Mouse (Mus musculus) ZHBTc4 (cell line): ENCODE data around the gene Flot1.

Experiments
- DNase-seq: peaks from one replicate; pipeline ENCODE4 v3.0.0-alpha.2; 2011; ENCODE audit warnings: low read depth, low spot score

Flot1 gene

GRCm38 (mm10) chr17:35866281-35866831 is 43.3 kb downstream of the Flot1 start:
- DNase-seq: peak; percentile 70

GRCm38 (mm10) chr17:35866911-35867890 is 44.2 kb downstream of the Flot1 start:
- DNase-seq: peak; percentile 42

DNA sequence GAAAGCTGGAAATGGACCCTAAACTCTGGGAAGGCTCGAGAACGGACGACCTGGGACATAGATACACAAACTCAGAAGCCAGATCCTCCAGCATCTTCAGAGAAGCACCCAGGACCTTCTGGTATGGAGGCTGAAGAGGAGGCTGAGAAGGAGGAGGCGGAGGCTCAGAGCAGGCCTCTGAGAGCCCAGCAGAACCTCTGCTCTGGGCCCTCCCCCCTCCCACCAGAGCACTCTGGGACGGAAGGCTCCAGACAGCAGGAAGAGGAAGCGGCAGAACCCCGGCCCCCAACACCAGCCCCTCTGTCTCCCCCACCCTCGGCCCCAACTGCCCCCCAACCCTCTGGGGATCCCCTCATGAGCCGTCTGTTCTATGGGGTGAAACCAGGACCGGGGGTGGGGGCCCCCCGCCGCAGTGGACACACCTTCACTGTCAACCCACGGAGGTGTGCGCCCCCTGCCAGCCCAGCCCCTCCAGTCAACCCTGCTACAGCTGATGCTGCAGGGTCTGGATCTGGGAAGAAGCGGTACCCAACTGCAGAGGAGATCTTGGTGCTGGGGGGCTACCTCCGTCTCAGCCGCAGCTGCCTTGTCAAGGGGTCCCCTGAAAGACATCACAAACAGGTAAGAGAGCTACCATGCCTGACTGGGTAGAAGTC is 45.3 kb downstream of the Flot1 start:
- no peak for DNase-seq

DNA sequence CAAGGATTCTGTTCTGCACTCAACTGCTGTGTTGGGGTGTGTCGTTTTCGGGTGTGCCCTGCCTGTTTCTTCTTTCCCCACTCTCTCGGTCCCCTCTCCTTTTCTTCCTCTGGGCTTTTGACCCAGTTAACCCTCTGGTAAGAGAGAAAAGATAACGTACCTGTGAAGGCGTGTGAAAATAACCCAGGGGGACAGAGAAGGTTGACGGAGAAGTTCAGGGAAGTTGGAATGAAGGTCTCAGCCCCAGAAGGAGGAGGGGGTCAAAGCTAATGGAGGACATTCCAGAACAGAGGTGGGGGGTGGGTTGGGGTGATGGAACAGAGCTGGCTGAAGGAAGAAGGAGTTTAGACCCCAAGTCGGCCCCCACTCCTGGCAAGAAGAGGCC is 45.9 kb downstream of the Flot1 start:
- no peak for DNase-seq

- peak; percentile 83 for DNase-seq
These were observed 46.5 kb downstream of the Flot1 start for GRCm38 (mm10) chr17:35869346-35870067.

GRCm38 (mm10) chr17:35870151-35870883 is 47.3 kb downstream of the Flot1 start:
- peak; percentile 77 for DNase-seq

- DNase-seq: peak; percentile 82
These were observed 48.1 kb downstream of the Flot1 start for GRCm38 (mm10) chr17:35870884-35871696.

GRCm38 (mm10) chr17:35873774-35874519 is 50.9 kb downstream of the Flot1 start:
- peak; percentile 91 for DNase-seq

DNA sequence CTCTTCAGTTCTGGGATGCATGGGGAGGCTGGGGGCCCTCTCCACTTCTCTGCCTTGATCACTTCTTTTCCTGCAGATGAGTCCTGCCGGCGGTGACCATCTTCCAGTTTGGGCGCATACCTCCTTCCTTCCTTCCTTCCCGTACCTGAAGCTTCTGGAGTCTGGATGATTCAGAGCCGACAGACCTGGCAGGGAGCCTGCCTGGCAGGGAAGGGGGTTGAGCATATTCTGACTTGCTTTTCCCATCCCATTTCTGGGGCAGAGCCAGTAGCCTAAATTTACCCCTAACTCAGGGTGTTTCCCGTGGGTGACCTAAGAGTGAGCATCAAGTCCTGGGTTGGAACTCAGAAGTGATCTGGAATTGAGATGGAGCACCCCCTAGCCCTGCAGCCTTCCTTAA is 51.7 kb downstream of the Flot1 start:
- DNase-seq: no peak

GRCm38 (mm10) chr17:35879245-35880057 is 56.4 kb downstream of the Flot1 start, which contains the start of gene Dhx16:
Gene Dhx16 (plus strand): TSS chr17:35879819.
- peak; percentile 98 for DNase-seq
